Mouse (Mus musculus): ENCODE results near the gene Hist2h3c2.
"Not testable (repeated sequence)": the region's sequence is repeated elsewhere in the genome, so short reads cannot be mapped to it uniquely, and the experiment has no call there.

- TF ChIP-seq EP300 (IDR thresholded peaks at IDR 0.05; ENCODE audit: low read depth): peak; percentile 31
- not testable (repeated sequence) for TF ChIP-seq CTCF (IDR thresholded peaks at IDR 0.05; ENCODE audit: low read depth)
Measured at GRCm38 (mm10) chr3:96245003-96245886, 6.3 kb upstream of the Hist2h3c2 start, which contains the start of gene Hist2h2aa1.

Measured in liver, embryonic 14.5 days (tissue).